Mouse (Mus musculus) small intestine, adult 2 months (tissue): ENCODE results near the gene Gtf2i.

Source experiments
- CTCF ChIP-seq: fragments of 200-500 bp; IDR thresholded peaks from 2 replicates; pipeline ENCODE4 v1.5.1; 2012; ENCODE audit warnings: low read depth, mild to moderate bottlenecking, control low read depth, inconsistent platforms, low read length, moderate library complexity, mixed read lengths; ENCODE audit not compliant: insufficient replicate concordance, insufficient read length; ENCODE audit errors: extremely low read depth
- POLR2A ChIP-seq: fragments of 200-500 bp; IDR thresholded peaks from 2 replicates; pipeline ENCODE4 v1.6.1; 2012; ENCODE audit warnings: low read depth, mild to moderate bottlenecking, control low read depth, inconsistent platforms, low read length, moderate library complexity

DNA sequence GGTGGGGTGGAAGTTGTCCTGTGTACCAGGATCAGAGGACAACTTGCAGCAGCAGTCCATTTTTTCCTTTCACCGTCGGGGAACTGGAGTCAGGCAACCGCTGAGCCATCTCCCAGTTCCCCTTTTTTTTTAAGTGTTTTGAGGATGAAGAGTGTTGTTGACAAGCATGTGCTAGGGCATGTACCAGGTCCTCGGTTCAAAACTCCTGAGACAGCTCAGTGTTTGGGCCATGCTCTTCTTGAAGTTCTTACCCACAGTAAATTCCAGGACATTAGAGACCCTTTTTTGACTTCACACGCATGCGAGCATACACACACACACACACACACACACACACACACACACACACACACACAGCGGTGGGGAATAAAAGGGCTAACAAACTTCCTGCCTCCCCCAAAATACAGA is 81.3 kb downstream of the Gtf2i start:
- TF ChIP-seq POLR2A (no peak), CTCF (no peak)
